8 mouse cellular contexts compared by ENCODE assay signal in genomic region chr5:135148715-135149052, GRCm38 (mm10). TPM values are rescaled to one million over a fixed set of nuclear protein-coding genes. Genes with fewer than 3 reads are reported as not detected.
DNase-seq lines count a peak whose midpoint lies in the region; ATAC-seq and TF ChIP-seq lines count a peak whose summit lies in the region.

No protein-coding gene starts in this region.

- ATAC-seq in kidney, postnatal 0 days (replicated peaks; ENCODE audit: low FRiP score, low read depth): no peak
- no peak for ATAC-seq in hindbrain, postnatal 0 days
- no peak for ATAC-seq in midbrain, postnatal 0 days (ENCODE audit: low FRiP score)

- WGBS in kidney, postnatal 0 days: 0% methylated on average over 13 of the region's 13 CpGs
- under 1% methylated on average over 13 of the region's 13 CpGs for WGBS in embryonic facial prominence, embryonic 10.5 days
- under 1% methylated on average over 13 of the region's 13 CpGs for WGBS in hindbrain, postnatal 0 days
- under 1% methylated on average over 13 of the region's 13 CpGs for WGBS in midbrain, postnatal 0 days

- no peaks in the 10 kb centered on the region for H3K36me3 ChIP-seq in kidney, postnatal 0 days (ENCODE audit: insufficient read depth, low read length)
- H3K36me3 ChIP-seq in embryonic facial prominence, embryonic 10.5 days (replicated peaks): peaks cover 16% of the 10 kb centered on the region
- H3K36me3 ChIP-seq in hindbrain, postnatal 0 days (ENCODE audit: insufficient read depth, low read length): no peaks in the 10 kb centered on the region
- H3K36me3 ChIP-seq in midbrain, postnatal 0 days (ENCODE audit: insufficient read depth, low read length): no peaks in the 10 kb centered on the region; the same call in 1 of the 2 replicates

- DNase-seq in kidney, postnatal 0 days (ENCODE audit: low spot score): no peak
- no peak for DNase-seq in kidney, adult 11 months
- no peak for DNase-seq in embryonic facial prominence, embryonic 10.5 days (ENCODE audit: low spot score)
- no peak for DNase-seq in hindbrain, postnatal 0 days (ENCODE audit: low spot score)
- DNase-seq in midbrain, postnatal 0 days (ENCODE audit: low spot score): no peak
- DNase-seq in ovary, postnatal 14 days (ENCODE audit: low spot score): no peak
- DNase-seq in layer of hippocampus, adult 18-20 months (ENCODE audit: low spot score in 2 of 2): no peak
- DNase-seq in urinary bladder, postnatal 36 days (ENCODE audit: low spot score in 2 of 2): no peak

- H3K27me3 ChIP-seq in kidney, postnatal 0 days (ENCODE audit: insufficient read depth, low read length): no peaks in the 10 kb centered on the region
- no peaks in the 10 kb centered on the region for H3K27me3 ChIP-seq in embryonic facial prominence, embryonic 10.5 days (replicated peaks; ENCODE audit: low read depth, poor library complexity, severe bottlenecking)
- no peaks in the 10 kb centered on the region for H3K27me3 ChIP-seq in hindbrain, postnatal 0 days (ENCODE audit: insufficient read depth, low read length)
- H3K27me3 ChIP-seq in midbrain, postnatal 0 days (ENCODE audit: insufficient read depth, low read length): no peaks in the 10 kb centered on the region

- no peaks in the 10 kb centered on the region; the same call in 1 of the 2 replicates for H3K4me1 ChIP-seq in kidney, postnatal 0 days (replicated peaks; ENCODE audit: insufficient read depth, low read length)
- peaks cover 18% of the 10 kb centered on the region for H3K4me1 ChIP-seq in embryonic facial prominence, embryonic 10.5 days
- H3K4me1 ChIP-seq in hindbrain, postnatal 0 days (ENCODE audit: insufficient read depth, low read length): no peaks in the 10 kb centered on the region
- H3K4me1 ChIP-seq in midbrain, postnatal 0 days (ENCODE audit: insufficient read depth, low read length): no peaks in the 10 kb centered on the region

- H3K9ac ChIP-seq in kidney, postnatal 0 days (ENCODE audit: low read depth, low read length): peak overlapping the region; percentile 46; the same call in 1 of the 2 replicates
- peak overlapping the region; percentile 62; the same call in 1 of the 2 replicates for H3K9ac ChIP-seq in hindbrain, postnatal 0 days (replicated peaks; ENCODE audit: low read length)
- peak overlapping the region; percentile 58; the same call in 1 of the 2 replicates for H3K9ac ChIP-seq in midbrain, postnatal 0 days (replicated peaks; ENCODE audit: low read length, poor library complexity, severe bottlenecking)

- peak overlapping the region; percentile 63 for H3K4me3 ChIP-seq in kidney, postnatal 0 days (replicated peaks; ENCODE audit: low read depth, low read length)
- H3K4me3 ChIP-seq in embryonic facial prominence, embryonic 10.5 days: peak overlapping the region; percentile 89
- peak overlapping the region; percentile 66 for H3K4me3 ChIP-seq in hindbrain, postnatal 0 days (ENCODE audit: low read length)
- H3K4me3 ChIP-seq in midbrain, postnatal 0 days (ENCODE audit: low read depth, low read length): peak overlapping the region; percentile 62

- peak overlapping the region; percentile 85 for H3K27ac ChIP-seq in kidney, postnatal 0 days
- H3K27ac ChIP-seq in embryonic facial prominence, embryonic 10.5 days (replicated peaks): peak overlapping the region; percentile 95
- no peak overlapping the region; the same call in 1 of the 2 replicates for H3K27ac ChIP-seq in hindbrain, postnatal 0 days
- no peak overlapping the region for H3K27ac ChIP-seq in midbrain, postnatal 0 days (ENCODE audit: low read depth, low read length)

- H3K9me3 ChIP-seq in kidney, postnatal 0 days (replicated peaks; ENCODE audit: low read length): no peaks in the 10 kb centered on the region
- no peaks in the 10 kb centered on the region for H3K9me3 ChIP-seq in embryonic facial prominence, embryonic 10.5 days
- H3K9me3 ChIP-seq in hindbrain, postnatal 0 days (ENCODE audit: low read length): no peaks in the 10 kb centered on the region
- no peaks in the 10 kb centered on the region for H3K9me3 ChIP-seq in midbrain, postnatal 0 days (ENCODE audit: low read length)

- no peak for TF ChIP-seq CTCF in kidney, postnatal 0 days (IDR thresholded peaks at IDR 0.05; ENCODE audit: low read depth)
- no peak for TF ChIP-seq CTCF in hindbrain, postnatal 0 days (IDR thresholded peaks at IDR 0.05; ENCODE audit: low read depth)
- TF ChIP-seq CTCF in midbrain, postnatal 0 days (IDR thresholded peaks at IDR 0.05): no peak

- peak overlapping the region; percentile 75 for H3K4me2 ChIP-seq in kidney, postnatal 0 days (ENCODE audit: low read length)
- peak overlapping the region; percentile 95 for H3K4me2 ChIP-seq in hindbrain, postnatal 0 days (ENCODE audit: low read depth, low read length)
- peak overlapping the region; percentile 82 for H3K4me2 ChIP-seq in midbrain, postnatal 0 days (ENCODE audit: low read depth, low read length, poor library complexity, severe bottlenecking)

RNA-seq across cellular contexts. Expression of gene Tbl2, which starts 0.8 kb away (rescaled TPM):
- polyA plus RNA-seq in kidney, postnatal 0 days (2015; fragmentation: Nextera tagmentation; extraction: Ambion mirVana): 14.5 and 17.4 TPM in 2 replicates
- polyA plus RNA-seq in embryonic facial prominence, embryonic 10.5 days (2016; fragmentation: Nextera tagmentation; extraction: Ambion mirVana): 21.3 and 22.2 TPM in 2 replicates
- total RNA-seq in hindbrain, postnatal 0 days (2014; rRNA removed): 36.9 and 43.7 TPM in 2 replicates
- polyA plus RNA-seq in hindbrain, postnatal 0 days (2015; fragmentation: Nextera tagmentation; extraction: Ambion mirVana): 10.7 and 12.3 TPM in 2 replicates
- total RNA-seq in midbrain, postnatal 0 days (2014; rRNA removed): 28.6 and 62.9 TPM in 2 replicates
- polyA plus RNA-seq in midbrain, postnatal 0 days (2015; fragmentation: Nextera tagmentation; extraction: Ambion mirVana): 8.9 and 10.0 TPM in 2 replicates
- total RNA-seq in layer of hippocampus, adult 18-20 months (2021): 10 to 100 TPM; 30.4 to 31.5 TPM

RNA-seq across cellular contexts. Expression of gene Bcl7b, which starts 19.4 kb away (rescaled TPM):
- 58.8 and 65.6 TPM in 2 replicates for polyA plus RNA-seq in kidney, postnatal 0 days (2015; fragmentation: Nextera tagmentation; extraction: Ambion mirVana)
- polyA plus RNA-seq in embryonic facial prominence, embryonic 10.5 days (2016; fragmentation: Nextera tagmentation; extraction: Ambion mirVana): 44.6 and 48.5 TPM in 2 replicates
- 13.7 and 18.5 TPM in 2 replicates for total RNA-seq in hindbrain, postnatal 0 days (2014; rRNA removed)
- 32.5 and 36.4 TPM in 2 replicates for polyA plus RNA-seq in hindbrain, postnatal 0 days (2015; fragmentation: Nextera tagmentation; extraction: Ambion mirVana)
- 20.0 and 33.2 TPM in 2 replicates for total RNA-seq in midbrain, postnatal 0 days (2014; rRNA removed)
- polyA plus RNA-seq in midbrain, postnatal 0 days (2015; fragmentation: Nextera tagmentation; extraction: Ambion mirVana): 39.2 and 39.7 TPM in 2 replicates
- 10 to 100 TPM; 57.2 to 58.2 TPM for total RNA-seq in layer of hippocampus, adult 18-20 months (2021)

RNA-seq across cellular contexts. Expression of gene Baz1b, which starts 38.4 kb away (rescaled TPM):
- 22.6 and 22.9 TPM in 2 replicates for polyA plus RNA-seq in kidney, postnatal 0 days (2015; fragmentation: Nextera tagmentation; extraction: Ambion mirVana)
- 60.1 and 61.5 TPM in 2 replicates for polyA plus RNA-seq in embryonic facial prominence, embryonic 10.5 days (2016; fragmentation: Nextera tagmentation; extraction: Ambion mirVana)
- 35.5 and 42.9 TPM in 2 replicates for total RNA-seq in hindbrain, postnatal 0 days (2014; rRNA removed)
- 15.8 and 16.7 TPM in 2 replicates for polyA plus RNA-seq in hindbrain, postnatal 0 days (2015; fragmentation: Nextera tagmentation; extraction: Ambion mirVana)
- 33.4 and 41.3 TPM in 2 replicates for total RNA-seq in midbrain, postnatal 0 days (2014; rRNA removed)
- 10.9 and 12.5 TPM in 2 replicates for polyA plus RNA-seq in midbrain, postnatal 0 days (2015; fragmentation: Nextera tagmentation; extraction: Ambion mirVana)
- total RNA-seq in layer of hippocampus, adult 18-20 months (2021): 10 to 100 TPM; 81.1 to 81.3 TPM

RNA-seq across cellular contexts. Expression of gene Mlxipl, which starts 59.0 kb away (rescaled TPM):
- polyA plus RNA-seq in kidney, postnatal 0 days (2015; fragmentation: Nextera tagmentation; extraction: Ambion mirVana): 6.5 and 7.8 TPM in 2 replicates
- 3.5 and 3.8 TPM in 2 replicates for polyA plus RNA-seq in embryonic facial prominence, embryonic 10.5 days (2016; fragmentation: Nextera tagmentation; extraction: Ambion mirVana)
- 0.58 and 2.3 TPM in 2 replicates for total RNA-seq in hindbrain, postnatal 0 days (2014; rRNA removed)
- polyA plus RNA-seq in hindbrain, postnatal 0 days (2015; fragmentation: Nextera tagmentation; extraction: Ambion mirVana): 0.86 and 1.4 TPM in 2 replicates
- total RNA-seq in midbrain, postnatal 0 days (2014; rRNA removed): 0.38 and 1.2 TPM in 2 replicates
- 0.79 and 1.2 TPM in 2 replicates for polyA plus RNA-seq in midbrain, postnatal 0 days (2015; fragmentation: Nextera tagmentation; extraction: Ambion mirVana)
- 1 to 10 TPM; 4.7 to 4.9 TPM for total RNA-seq in layer of hippocampus, adult 18-20 months (2021)

Comparison
In these comparisons a context has a peak if more than half of its experiments do, and no peak if none do; other contexts are left out.
1. H3K27ac ChIP-seq: peak in kidney, postnatal 0 days (single experiment) and embryonic facial prominence, embryonic 10.5 days (single experiment); none in hindbrain, postnatal 0 days (single experiment) and midbrain, postnatal 0 days (single experiment).
2. Peak in every context shown above with its lines, with median percentiles within 50 percentile points of each other: H3K4me2 ChIP-seq, H3K4me3 ChIP-seq and H3K9ac ChIP-seq.